Mouse (Mus musculus) hindlimb bud, embryonic 11.5 days (tissue): ENCODE measurements around the gene Ndufa5.

Source experiments
- DNase-seq: peaks from one replicate; pipeline ENCODE4 v3.0.0-alpha.2; 2012; ENCODE audit warnings: low read depth, low spot score; ENCODE audit errors: extremely low spot score

Gene Ndufa5

DNA sequence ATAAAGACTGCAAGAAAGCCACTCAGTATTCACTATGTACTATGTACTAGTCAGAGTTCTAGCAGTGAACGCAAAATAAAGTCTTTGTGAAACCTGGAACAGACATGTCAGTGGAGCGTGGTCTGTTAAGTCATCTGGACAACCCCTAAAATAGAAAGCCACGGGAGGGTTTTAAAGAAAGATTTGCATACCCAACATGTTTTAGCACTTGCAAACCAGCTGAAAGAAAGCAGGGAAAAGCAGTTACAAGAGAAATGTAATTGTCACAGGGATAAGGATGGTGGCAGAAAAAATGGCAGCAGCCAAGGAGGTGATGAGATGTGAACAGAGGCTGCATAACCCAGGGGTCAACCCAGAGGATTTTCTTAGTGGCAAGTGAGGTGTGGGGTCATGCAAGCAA, 2.1 kb downstream of the Ndufa5 start:
- no peak for DNase-seq

GRCm38 (mm10) chr6:24516197-24516596, 11.6 kb downstream of the Ndufa5 start:
- DNase-seq = no peak

GRCm38 (mm10) chr6:24514552-24515284, 13.1 kb downstream of the Ndufa5 start, which contains the start of gene Iqub:
Iqub (minus strand) TSS chr6:24515067.
- no peak for DNase-seq

DNA sequence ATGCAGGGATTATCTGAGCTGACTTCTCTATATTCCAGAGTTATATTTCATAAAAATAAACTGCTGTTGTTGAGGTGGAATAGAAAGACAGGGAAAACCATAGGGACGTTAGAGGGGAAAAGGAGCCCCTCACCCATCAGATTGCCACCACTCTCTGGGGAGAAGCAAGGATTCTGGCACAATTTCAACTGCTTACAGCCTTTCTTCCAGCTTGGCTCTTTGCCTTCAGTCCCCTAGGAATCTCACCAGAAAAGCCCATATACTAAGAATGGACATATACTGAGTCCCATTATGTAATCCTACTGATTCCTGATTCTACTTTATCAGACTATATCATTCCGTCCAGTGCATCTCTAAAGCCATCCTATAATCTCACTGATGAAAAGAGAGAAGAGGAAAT, 23.7 kb downstream of the Ndufa5 start:
- DNase-seq = no peak

DNA sequence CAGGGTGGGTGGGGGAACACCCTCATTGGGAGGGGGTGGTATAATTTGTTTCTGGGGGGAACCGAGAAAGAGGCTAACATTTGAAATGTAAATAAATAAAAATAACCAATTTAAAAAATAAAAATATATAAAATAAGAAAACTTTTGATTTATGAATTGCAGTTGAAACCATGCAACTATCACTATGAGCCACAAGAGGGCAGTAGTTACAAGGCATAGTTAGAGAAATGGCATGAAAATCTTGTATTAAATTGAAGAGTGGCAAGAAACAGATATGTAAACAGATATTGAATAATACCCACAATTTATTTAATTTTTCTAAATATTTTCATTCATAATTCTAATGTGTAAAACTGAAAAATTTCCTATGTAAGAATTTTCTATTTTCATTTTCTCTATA, 37.5 kb downstream of the Ndufa5 start:
- DNase-seq = no peak

- no peak for DNase-seq
Measured at GRCm38 (mm10) chr6:24486530-24486929, 41.3 kb downstream of the Ndufa5 start.

DNA sequence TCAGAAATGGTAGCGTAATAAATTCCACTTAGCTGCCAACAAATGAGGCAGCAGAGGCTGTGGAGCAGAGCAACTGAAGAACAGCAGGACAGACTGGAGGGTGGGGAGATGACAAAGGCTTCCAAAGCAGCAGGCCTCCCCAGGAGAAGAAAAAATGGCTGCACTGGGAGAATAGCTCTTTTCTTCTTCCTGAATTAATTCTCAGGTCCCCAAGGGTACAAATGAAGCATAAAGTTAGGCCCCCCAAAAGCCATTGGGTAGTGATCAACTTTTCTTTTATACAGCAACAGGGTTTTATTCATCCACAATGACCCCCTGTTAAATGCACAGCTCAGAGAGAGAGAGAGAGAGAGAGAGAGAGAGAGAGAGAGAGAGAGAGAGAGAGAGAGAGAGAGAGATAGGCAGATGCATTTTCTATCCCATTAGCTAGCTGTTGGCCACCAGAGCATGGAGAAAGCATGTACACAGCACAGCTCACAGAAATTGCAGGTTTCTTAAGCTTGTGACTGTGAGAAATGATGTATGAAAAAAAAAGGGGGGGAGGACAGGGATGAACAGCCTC, 57.2 kb downstream of the Ndufa5 start:
- DNase-seq = no peak

DNA sequence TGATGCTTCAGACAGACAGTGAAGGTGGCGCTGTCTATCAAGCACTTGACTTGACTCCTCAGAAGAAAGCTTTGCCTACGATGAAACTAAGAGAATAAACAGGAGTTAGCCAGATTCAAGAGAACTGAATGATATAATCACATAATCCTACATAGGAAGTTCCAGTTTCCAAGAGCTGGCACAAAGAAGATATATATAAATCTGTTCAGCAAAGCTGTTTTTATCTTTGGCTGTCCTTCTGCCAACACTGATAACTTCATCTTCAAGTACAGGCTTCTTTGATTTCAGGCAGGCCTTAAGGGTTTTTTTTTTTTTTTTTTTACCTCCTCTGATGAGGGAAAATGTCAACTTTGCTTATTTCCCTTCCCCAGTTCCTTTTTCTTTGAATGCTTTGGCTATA, 57.7 kb downstream of the Ndufa5 start:
- no peak for DNase-seq
